Mouse (Mus musculus) liver, adult 2 months (tissue): ENCODE measurements around the gene Syt2. TPM values are rescaled to one million over a fixed set of nuclear protein-coding genes. Genes with fewer than 3 reads are reported as not detected.

ENCODE experiments used
- DNase-seq: peaks from one replicate; pipeline ENCODE4 v3.0.0-alpha.2; 2011; ENCODE audit warnings: low read depth, low spot score; ENCODE audit errors: extremely low read depth
- H3K27ac ChIP-seq: fragments of 200-500 bp; replicated peaks from 2 replicates; pipeline ENCODE4 v1.5.1; 2012; ENCODE audit warnings: low read depth, mild to moderate bottlenecking, control low read depth, inconsistent platforms, low read length; ENCODE audit not compliant: insufficient read depth
- H3K27me3 ChIP-seq: fragments of 200-500 bp; 2 replicates; pipeline ENCODE4 v1.6.1; 2012; ENCODE audit warnings: mild to moderate bottlenecking, moderate library complexity, low read length, inconsistent platforms; ENCODE audit not compliant: control insufficient read depth, insufficient read depth
- H3K36me3 ChIP-seq: fragments of 200-500 bp; 2 replicates; pipeline ENCODE4 v1.6.1; 2012; ENCODE audit warnings: low read length, inconsistent platforms; ENCODE audit not compliant: control insufficient read depth, insufficient read depth
- H3K4me1 ChIP-seq: fragments of 200-500 bp; 2 replicates; pipeline ENCODE4 v1.6.1; 2011; ENCODE audit warnings: low read length; ENCODE audit not compliant: control insufficient read depth, insufficient read depth
- H3K4me3 ChIP-seq: fragments of 200-500 bp; 2 replicates; pipeline ENCODE4 v1.5.1; 2011; ENCODE audit warnings: low read depth, mild to moderate bottlenecking, control low read depth, low read length, moderate library complexity; ENCODE audit not compliant: insufficient read depth
- H3K79me2 ChIP-seq: fragments of 200-500 bp; 2 replicates; pipeline ENCODE4 v1.6.1; 2012; ENCODE audit warnings: inconsistent platforms, mild to moderate bottlenecking, low read length, moderate library complexity; ENCODE audit not compliant: control insufficient read depth, insufficient read depth
- H3K9ac ChIP-seq: fragments of 200-500 bp; 2 replicates; pipeline ENCODE4 v1.6.1; 2012; ENCODE audit warnings: low read depth, mild to moderate bottlenecking, control low read depth, inconsistent platforms, low read length
- CTCF ChIP-seq: fragments of 200-500 bp; IDR thresholded peaks from 2 replicates; pipeline ENCODE4 v1.5.1; 2011; ENCODE audit warnings: low read depth, low read length, control low read depth
- POLR2A ChIP-seq: fragments of 200-500 bp; IDR thresholded peaks from 2 replicates; pipeline ENCODE4 v1.6.1; 2011; ENCODE audit warnings: low read length, control low read depth; ENCODE audit not compliant: insufficient read depth; ENCODE audit errors: extremely low read depth
- whole genome bisulfite sequencing: fragments of 180-500 bp; shearing (Covaris S2); methylation state at CpG from one replicate; pipeline ENCODE4 v1.1.7; 2018; 5-methylcytosine and 5-hydroxymethylcytosine counted together
- polyA plus RNA-seq: library from polyadenylated mRNA; depleted of rRNA; stranded (reverse); fragments of >200 nt; gene quantifications from 2 replicates; pipeline ENCODE4 v1.2.3, GENCODE M21; 2012
- total RNA-seq: library from RNA; depleted of rRNA; stranded (reverse); fragments of >200 nt; gene quantifications from 2 replicates; pipeline ENCODE4 v1.2.3, GENCODE M21; 2014

Syt2 gene
- total and polyA plus RNA-seq, 2 experiments, result not detected

DNA sequence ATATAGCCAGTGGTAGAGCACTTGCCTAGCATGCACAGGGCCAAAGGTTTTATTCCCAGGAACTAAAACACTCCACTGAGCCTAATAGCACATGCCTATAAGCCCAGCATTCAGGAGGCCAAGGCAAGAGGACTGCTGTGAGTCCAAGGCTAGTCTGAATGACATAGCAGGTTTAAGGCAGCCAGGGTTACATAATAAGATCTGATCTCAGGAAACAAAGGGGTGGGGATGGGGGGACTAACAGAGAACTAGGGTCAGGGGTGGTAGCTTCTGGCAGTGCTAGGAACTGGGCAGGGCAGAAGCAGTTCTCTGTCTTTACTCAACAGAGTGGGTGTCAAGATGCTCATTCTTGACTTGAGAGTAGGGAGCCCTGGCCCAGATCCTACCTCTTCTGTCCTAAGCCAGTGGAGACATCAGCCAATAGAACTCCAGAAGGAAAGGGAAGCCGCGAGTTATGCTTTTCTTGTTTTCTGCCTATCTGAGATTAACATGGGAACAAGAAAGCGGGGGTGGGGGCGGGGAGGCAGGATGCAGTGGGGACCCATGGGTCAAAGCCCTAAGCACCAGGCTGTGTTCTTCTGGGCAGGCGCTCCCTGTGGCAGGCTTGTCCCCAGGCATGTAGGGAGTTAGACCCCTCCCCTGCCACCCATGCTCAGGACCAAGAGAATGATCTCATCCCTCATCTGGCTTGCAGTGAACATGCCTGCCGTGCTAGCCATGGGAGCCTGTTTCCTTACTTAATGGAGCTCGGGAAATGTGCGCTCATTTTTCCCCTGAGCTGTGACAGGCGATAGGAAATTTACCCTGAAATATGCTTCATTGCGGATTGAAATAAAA, 25.0 kb downstream of the Syt2 start:
- H3K27ac ChIP-seq, result no peak overlapping the region
- no peaks in the 10 kb centered on the region for H3K27me3 ChIP-seq
- H3K79me2 ChIP-seq, result no peaks in the 10 kb centered on the region
- no peak for DNase-seq
- 76% methylated on average over 10 of the region's 10 CpGs for WGBS
- no peak for TF ChIP-seq POLR2A
- TF ChIP-seq CTCF, result no peak
- no peaks in the 10 kb centered on the region for H3K36me3 ChIP-seq
- H3K9ac ChIP-seq, result no peak overlapping the region
- no peak overlapping the region for H3K4me3 ChIP-seq
- H3K4me1 ChIP-seq, result no peaks in the 10 kb centered on the region

DNA sequence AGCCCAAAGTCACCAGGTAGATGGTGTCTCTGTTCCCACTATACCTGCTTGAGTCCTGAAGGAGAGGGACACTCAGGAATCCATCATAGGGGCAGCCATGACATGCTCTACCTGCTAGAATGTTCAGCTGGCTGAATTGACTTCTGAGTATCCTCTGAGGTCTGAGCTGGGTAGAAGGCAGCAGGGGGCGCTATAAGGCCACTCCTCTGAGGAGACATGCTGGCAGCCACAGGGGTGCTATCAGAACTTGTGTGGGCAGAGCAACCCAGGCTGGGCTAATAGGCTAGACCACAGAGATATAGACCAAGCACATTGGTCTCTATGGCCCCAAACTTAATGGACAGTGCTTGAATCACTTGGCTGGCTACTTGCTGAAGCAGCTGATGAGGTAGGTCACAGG, 27.8 kb downstream of the Syt2 start:
- Histone ChIP-seq H3K4me3 (no peak overlapping the region), H3K9ac (no peak overlapping the region), H3K36me3 (no peaks in the 10 kb centered on the region), H3K27ac (no peak overlapping the region), H3K4me1 (no peaks in the 10 kb centered on the region), H3K79me2 (no peaks in the 10 kb centered on the region), H3K27me3 (no peaks in the 10 kb centered on the region)
- no peak for TF ChIP-seq POLR2A
- peak; percentile 69 for TF ChIP-seq CTCF
- peak; percentile 12 for DNase-seq
- WGBS, result 10% methylated on average over 1 of the region's 1 CpGs

DNA sequence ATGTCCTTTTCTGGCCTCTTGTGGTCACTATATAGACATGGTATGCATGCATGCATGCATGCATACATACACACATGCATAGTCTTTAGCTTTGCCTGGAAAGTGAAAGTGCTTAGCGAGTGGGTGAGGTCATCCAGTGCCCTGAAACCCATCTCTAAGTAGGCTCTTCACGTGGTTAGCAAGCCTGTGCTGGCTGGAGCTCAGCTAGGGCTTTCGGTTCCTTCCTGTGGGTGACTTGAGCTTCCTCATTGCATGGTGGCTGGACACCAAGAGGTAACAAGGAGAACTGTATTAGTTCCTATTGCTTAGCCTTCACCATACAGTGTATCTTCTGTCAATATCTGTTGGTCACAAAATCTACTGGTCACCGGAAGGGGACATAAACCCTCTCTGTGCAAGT, 33.0 kb downstream of the Syt2 start:
- H3K36me3 ChIP-seq, result no peaks in the 10 kb centered on the region
- H3K27me3 ChIP-seq, result 0 out of 2 replicates have a peak, but pooled peaks cover 2% of the 10 kb centered on the region
- 64% methylated on average over 4 of the region's 4 CpGs for WGBS
- peak; percentile 36 for DNase-seq
- no peaks in the 10 kb centered on the region for H3K79me2 ChIP-seq
- TF ChIP-seq POLR2A (no peak), CTCF (no peak)
- H3K4me1 ChIP-seq, result no peaks in the 10 kb centered on the region
- no peak overlapping the region for H3K9ac ChIP-seq
- no peak overlapping the region for H3K27ac ChIP-seq
- H3K4me3 ChIP-seq, result no peak overlapping the region

DNA sequence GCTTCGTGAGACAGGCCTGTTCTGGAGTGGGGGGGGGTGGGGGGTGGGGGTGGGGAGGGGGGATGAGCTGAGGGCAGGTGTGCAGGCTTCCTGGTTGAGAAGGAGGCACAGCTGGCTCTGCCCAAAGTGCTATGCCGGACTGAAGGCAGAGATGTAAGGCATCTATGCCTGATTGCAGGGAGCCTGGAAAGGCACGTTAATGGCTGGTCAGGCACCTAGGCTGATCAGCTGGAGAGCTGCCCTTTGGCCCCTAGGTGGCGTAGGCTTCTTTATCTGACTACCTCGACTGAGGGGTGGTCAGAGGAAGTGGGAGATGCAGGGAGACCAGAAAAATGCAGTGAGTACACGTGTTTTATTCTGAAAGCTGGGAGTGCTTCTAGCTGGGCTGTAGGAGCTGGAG, 34.1 kb downstream of the Syt2 start:
- WGBS, result 26% methylated on average over 6 of the region's 6 CpGs

DNA sequence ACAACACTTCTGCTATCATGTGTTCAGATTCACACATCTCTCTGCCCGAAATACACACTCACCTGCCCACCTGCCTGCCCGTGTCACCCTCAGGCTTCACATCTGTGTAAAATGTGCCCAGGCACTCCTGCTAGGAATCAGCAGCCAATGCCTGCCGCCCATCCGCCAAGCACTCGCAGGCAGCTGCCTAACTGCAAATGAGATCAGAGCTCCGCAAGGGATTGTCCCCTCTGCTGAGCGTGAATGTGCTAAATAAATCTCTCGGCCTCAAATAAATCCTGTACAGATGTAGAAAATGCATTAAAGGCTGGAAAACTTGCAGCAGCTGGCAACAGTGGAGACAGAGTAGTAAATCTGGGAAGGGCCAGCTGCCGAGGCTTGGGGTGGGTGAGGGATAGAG, 36.0 kb downstream of the Syt2 start:
- H3K79me2 ChIP-seq, result no peaks in the 10 kb centered on the region
- H3K27ac ChIP-seq, result no peak overlapping the region
- no peak for DNase-seq
- H3K27me3 ChIP-seq, result 0 out of 2 replicates have a peak, but pooled peaks cover 2% of the 10 kb centered on the region
- no peak overlapping the region for H3K4me3 ChIP-seq
- no peak overlapping the region for H3K9ac ChIP-seq
- WGBS, result 58% methylated on average over 9 of the region's 9 CpGs
- no peaks in the 10 kb centered on the region for H3K36me3 ChIP-seq
- H3K4me1 ChIP-seq, result no peaks in the 10 kb centered on the region
- TF ChIP-seq CTCF (no peak), POLR2A (no peak)

More for the DNA sequence above, 34.1 kb downstream of the Syt2 start:
- no peaks in the 10 kb centered on the region for H3K4me1 ChIP-seq
- DNase-seq, result no peak
- no peak overlapping the region for H3K9ac ChIP-seq
- TF ChIP-seq POLR2A, result no peak
- no peak for TF ChIP-seq CTCF
- no peak overlapping the region for H3K4me3 ChIP-seq
- 0 out of 2 replicates have a peak, but pooled peaks cover 2% of the 10 kb centered on the region for H3K27me3 ChIP-seq
- no peaks in the 10 kb centered on the region for H3K36me3 ChIP-seq
- no peaks in the 10 kb centered on the region for H3K79me2 ChIP-seq
- H3K27ac ChIP-seq, result no peak overlapping the region

DNA sequence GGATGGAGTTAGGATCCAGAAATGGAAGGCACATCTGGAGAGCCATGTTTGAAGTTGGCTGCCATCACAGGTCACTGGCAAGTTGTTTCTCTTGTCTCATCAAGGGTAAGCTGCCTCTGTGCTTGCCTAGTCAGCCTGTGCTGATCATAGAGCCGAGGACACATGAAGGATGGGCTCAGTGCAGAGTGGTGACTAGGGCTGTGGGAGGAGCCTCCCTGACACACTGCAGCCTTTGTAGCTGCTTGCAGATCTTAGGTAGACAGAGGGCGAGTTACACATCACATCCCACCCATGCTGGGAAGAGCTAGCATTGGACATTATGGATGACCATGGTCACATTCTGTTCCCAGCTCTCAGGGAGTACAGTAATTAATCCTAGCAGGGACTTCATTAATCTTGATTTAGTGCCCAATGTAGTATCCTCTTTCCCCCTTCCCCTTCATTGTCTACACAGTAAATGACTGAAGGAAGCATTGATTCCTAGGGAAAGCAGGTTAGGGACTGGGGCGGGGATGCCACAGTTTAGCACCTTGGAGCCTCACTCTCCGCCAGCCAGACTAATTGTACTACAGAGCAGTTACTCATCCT, 40.5 kb downstream of the Syt2 start:
- H3K4me3 ChIP-seq, result no peak overlapping the region
- H3K9ac ChIP-seq, result no peak overlapping the region
- peaks cover 4% of the 10 kb centered on the region; the same call in 1 of the 2 replicates for H3K27me3 ChIP-seq
- H3K27ac ChIP-seq, result no peak overlapping the region
- WGBS, result 68% methylated on average over 4 of the region's 4 CpGs
- H3K4me1 ChIP-seq, result no peaks in the 10 kb centered on the region
- TF ChIP-seq POLR2A, result no peak
- no peak for TF ChIP-seq CTCF
- no peaks in the 10 kb centered on the region for H3K36me3 ChIP-seq
- no peak for DNase-seq
- H3K79me2 ChIP-seq, result no peaks in the 10 kb centered on the region
